In the genomic region with DNA sequence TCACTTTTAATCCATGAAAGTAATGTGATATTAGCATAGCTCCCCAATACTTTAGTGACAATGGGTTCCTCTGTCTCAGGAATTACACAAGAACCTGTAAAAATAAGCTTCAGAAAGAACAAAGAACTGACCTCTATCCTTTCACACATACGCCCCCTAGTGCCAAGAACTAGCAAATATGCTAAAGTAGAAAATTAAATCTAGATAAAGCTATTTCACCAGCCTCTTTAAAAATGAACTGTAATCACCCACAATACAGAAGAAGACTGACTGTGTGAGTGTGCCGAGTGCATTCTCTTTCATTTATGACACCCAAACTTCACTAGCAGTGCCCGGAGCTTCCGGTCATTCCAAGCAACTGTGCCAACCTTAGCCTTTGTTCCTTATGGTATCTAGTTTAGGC, we compare ENCODE assay signal across 8 mouse cellular contexts. TPM values are rescaled to one million over a fixed set of nuclear protein-coding genes. Genes with fewer than 3 reads are reported as not detected.
DNase-seq lines count a peak whose midpoint lies in the region; ATAC-seq and TF ChIP-seq lines count a peak whose summit lies in the region.

No protein-coding gene starts in this region.

- H3K27ac ChIP-seq in heart, postnatal 0 days (ENCODE audit: low read depth), result no peak overlapping the region
- H3K27ac ChIP-seq in heart, embryonic 10.5 days, result no peak overlapping the region
- no peak overlapping the region for H3K27ac ChIP-seq in intestine, postnatal 0 days (ENCODE audit: low read depth, low read length)

- H3K9me3 ChIP-seq in heart, postnatal 0 days (replicated peaks; ENCODE audit: control insufficient read depth, low read length), result no peaks in the 10 kb centered on the region
- H3K9me3 ChIP-seq in heart, embryonic 10.5 days, result no peaks in the 10 kb centered on the region
- no peaks in the 10 kb centered on the region for H3K9me3 ChIP-seq in intestine, postnatal 0 days (ENCODE audit: control insufficient read depth)

- no peak for TF ChIP-seq EP300 in heart, postnatal 0 days (IDR thresholded peaks at IDR 0.05; ENCODE audit: low read depth)

- no peaks in the 10 kb centered on the region for H3K36me3 ChIP-seq in heart, postnatal 0 days (replicated peaks; ENCODE audit: control insufficient read depth, insufficient read depth, low read length)
- H3K36me3 ChIP-seq in heart, embryonic 10.5 days, result no peaks in the 10 kb centered on the region
- no peaks in the 10 kb centered on the region for H3K36me3 ChIP-seq in intestine, postnatal 0 days (ENCODE audit: control insufficient read depth, insufficient read depth)

- no peak for ATAC-seq in heart, postnatal 0 days (ENCODE audit: insufficient read depth, low read depth)
- ATAC-seq in intestine, postnatal 0 days, result no peak

- DNase-seq in heart, postnatal 0 days (ENCODE audit: low spot score), result peak; percentile 41
- no peak for DNase-seq in heart, embryonic 10.5 days (ENCODE audit: low spot score)
- DNase-seq in urinary bladder, postnatal 14 days (ENCODE audit: low spot score), result peak; percentile 15
- DNase-seq in urinary bladder, postnatal 10 days (ENCODE audit: low spot score), result no peak
- DNase-seq in embryo, embryonic 9.5 days (ENCODE audit: extremely low spot score), result peak; percentile 51
- peak; percentile 17 for DNase-seq in neural tube, embryonic 10.5 days (ENCODE audit: extremely low spot score, low spot score)
- no peak for DNase-seq in gastrocnemius, postnatal 36 days

- H3K4me2 ChIP-seq in heart, postnatal 0 days (ENCODE audit: low read depth, low read length), result no peak overlapping the region
- H3K4me2 ChIP-seq in intestine, postnatal 0 days (replicated peaks; ENCODE audit: low read depth), result no peak overlapping the region

- intact Hi-C loops in gastrocnemius, postnatal 36 days (cut with DNase I), result no loop called here

- no peaks in the 10 kb centered on the region for H3K27me3 ChIP-seq in heart, postnatal 0 days (ENCODE audit: control insufficient read depth, insufficient read depth, low read length)
- no peaks in the 10 kb centered on the region for H3K27me3 ChIP-seq in heart, embryonic 10.5 days (ENCODE audit: insufficient read depth, poor library complexity, severe bottlenecking)
- H3K27me3 ChIP-seq in intestine, postnatal 0 days (replicated peaks; ENCODE audit: control insufficient read depth, insufficient read depth, low read length), result no peaks in the 10 kb centered on the region

- no peaks in the 10 kb centered on the region for H3K4me1 ChIP-seq in heart, postnatal 0 days (ENCODE audit: control insufficient read depth, insufficient read depth)
- H3K4me1 ChIP-seq in heart, embryonic 10.5 days, result no peaks in the 10 kb centered on the region
- H3K4me1 ChIP-seq in intestine, postnatal 0 days (replicated peaks; ENCODE audit: control insufficient read depth, insufficient read depth, low read length), result no peaks in the 10 kb centered on the region

- H3K9ac ChIP-seq in heart, postnatal 0 days (replicated peaks; ENCODE audit: low read depth, low read length), result no peak overlapping the region
- H3K9ac ChIP-seq in intestine, postnatal 0 days (ENCODE audit: low read depth, low read length), result no peak overlapping the region

- TF ChIP-seq CTCF in heart, postnatal 0 days (IDR thresholded peaks at IDR 0.05; ENCODE audit: low read depth), result peak; percentile 51
- peak; percentile 73 for TF ChIP-seq CTCF in intestine, postnatal 0 days (IDR thresholded peaks at IDR 0.05; ENCODE audit: low read depth)

- WGBS in heart, postnatal 0 days, result 38% methylated on average over 4 of the region's 4 CpGs
- WGBS in heart, embryonic 10.5 days, result 49% methylated on average over 4 of the region's 4 CpGs
- 51% methylated on average over 4 of the region's 4 CpGs for WGBS in intestine, postnatal 0 days

- no peak overlapping the region for H3K4me3 ChIP-seq in heart, postnatal 0 days (ENCODE audit: low read depth, low read length)
- H3K4me3 ChIP-seq in heart, embryonic 10.5 days, result no peak overlapping the region
- H3K4me3 ChIP-seq in intestine, postnatal 0 days (ENCODE audit: low read depth, low read length), result no peak overlapping the region

RNA-seq across cellular contexts. Expression of a gene that starts 10.0 kb away (rescaled TPM):
- 13.8 and 36.2 TPM in 2 replicates for total RNA-seq in heart, postnatal 0 days (2014; rRNA removed; ENCODE audit: low replicate concordance)
- polyA plus RNA-seq in heart, postnatal 0 days (2015; fragmentation: Nextera tagmentation; extraction: Ambion mirVana), result 62.0 and 63.9 TPM in 2 replicates
- 49.4 and 49.6 TPM in 2 replicates for polyA plus RNA-seq in heart, embryonic 10.5 days (2016; fragmentation: Nextera tagmentation; extraction: Ambion mirVana)
- polyA plus RNA-seq in intestine, postnatal 0 days (2015; fragmentation: Nextera tagmentation; extraction: Ambion mirVana), result 37.7 and 38.5 TPM in 2 replicates
- total RNA-seq in gastrocnemius, postnatal 36 days (2021), result 10 to 100 TPM; 16.9 to 18.9 TPM

Comparison
In these comparisons a context has a peak if more than half of its experiments do, and no peak if none do; other contexts are left out.
1. DNase-seq: peak in heart, postnatal 0 days (single experiment), urinary bladder, postnatal 14 days (single experiment), embryo, embryonic 9.5 days (single experiment) and neural tube, embryonic 10.5 days (single experiment); none in heart, embryonic 10.5 days (single experiment), urinary bladder, postnatal 10 days (single experiment) and gastrocnemius, postnatal 36 days (0 of 2).